Mouse (Mus musculus): ENCODE results near the gene Eif4a3. TPM values are rescaled to one million over a fixed set of nuclear protein-coding genes. Genes with fewer than 3 reads are reported as not detected.

Eif4a3 gene
- 229 and 275 TPM in 2 replicates for polyA plus RNA-seq (2012)

DNA sequence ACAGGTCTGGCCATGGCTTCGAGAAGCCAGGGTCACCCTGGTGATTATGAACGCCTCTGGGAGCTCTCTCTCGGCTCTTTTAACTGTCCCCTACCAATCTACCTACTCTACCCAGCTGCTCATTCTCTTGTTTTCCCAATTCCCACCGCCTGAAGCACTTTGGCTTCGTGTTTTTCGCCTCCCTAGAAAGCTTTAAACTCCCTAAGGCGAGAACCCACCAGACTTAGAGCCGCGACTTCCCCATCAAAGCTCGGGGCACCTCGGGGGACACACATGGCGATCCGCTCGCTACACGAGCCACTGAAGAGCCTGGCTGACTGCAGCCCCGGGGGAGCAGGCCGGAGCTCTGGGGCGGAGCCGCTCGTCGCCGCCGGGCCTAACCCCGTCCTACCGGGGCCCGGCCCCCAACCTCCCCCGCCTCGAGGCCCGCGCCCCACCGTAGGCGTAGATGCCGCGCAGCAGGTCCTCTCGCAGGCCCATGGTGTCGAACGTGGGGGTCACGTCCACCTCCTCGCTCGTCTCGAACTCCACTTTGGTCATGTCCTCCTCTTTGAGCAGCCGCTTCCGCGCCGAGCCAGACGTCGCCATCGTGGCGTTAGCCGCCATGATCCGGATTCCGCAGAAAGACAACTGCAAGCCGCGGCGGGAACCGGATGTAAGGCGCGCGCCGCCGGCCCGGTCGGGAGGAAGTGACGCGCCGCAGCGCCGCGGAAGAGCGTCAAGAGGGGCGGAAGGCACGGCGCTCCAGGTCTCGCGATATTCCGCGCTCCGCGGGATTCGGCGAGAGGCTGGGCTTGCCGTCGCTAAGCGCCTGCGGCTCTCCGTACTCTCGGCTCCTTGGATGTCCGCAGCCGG, at the start of gene Eif4a3:
Gene Eif4a3 (minus strand): TSS at position 699 of the 855 bp plus-strand sequence.

DNA sequence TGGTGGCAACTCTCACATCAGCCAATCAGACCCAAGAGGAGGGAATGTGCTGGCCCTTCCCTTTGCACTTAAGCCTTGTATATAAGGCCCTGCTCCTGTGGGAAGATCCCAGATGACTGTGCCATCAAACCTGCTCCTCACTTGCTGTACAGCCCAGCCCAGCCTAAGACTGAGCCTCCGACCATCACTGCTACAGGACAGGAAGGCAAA, 7.7 kb upstream of the Eif4a3 start, which contains the start of gene Card14:
Gene Card14 (plus strand): TSS at position 111 of the 210 bp plus-strand sequence.

DNA sequence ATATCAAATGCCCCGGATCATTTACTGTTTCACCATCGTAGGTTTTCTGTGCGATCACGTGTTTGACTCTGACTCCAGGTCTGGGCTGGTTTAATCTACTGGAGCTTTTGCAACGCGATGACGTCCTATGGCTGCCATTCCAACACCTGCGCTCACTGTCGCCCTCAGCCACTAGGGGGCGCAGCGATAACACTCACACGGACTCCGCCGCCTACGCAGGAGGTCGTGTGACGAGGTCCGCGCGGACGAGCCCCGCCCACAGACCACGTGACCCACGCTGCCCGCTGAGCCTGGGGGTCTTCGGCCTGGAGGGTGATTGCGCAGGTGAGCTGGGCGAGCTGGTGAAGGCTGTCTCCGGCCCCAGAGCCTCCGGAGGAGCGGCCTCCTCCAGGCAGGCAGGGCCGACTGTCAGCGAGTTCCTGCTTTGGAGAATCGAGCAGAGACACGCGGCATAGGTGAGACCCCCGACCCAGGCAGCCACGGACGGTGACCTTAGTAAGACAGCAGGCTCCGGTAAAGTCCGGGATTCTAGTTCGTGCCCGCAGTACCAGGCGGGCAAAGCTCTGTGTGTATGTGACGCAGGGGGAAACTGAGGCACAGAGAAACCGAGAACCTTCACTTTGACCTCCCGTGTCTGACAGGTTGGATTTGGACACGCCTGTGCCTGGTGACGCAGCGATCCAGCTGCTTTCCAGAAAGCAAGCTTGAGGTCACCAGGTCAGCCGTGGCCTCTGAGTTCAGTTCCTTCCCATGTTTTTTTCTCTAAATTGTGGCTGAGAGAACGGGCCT, 31.9 kb downstream of the Eif4a3 start, which contains the start of gene Gaa:
Gene Gaa (plus strand): TSS at position 120 of the 789 bp plus-strand sequence.

Other genes with a start within 250 kb of the Eif4a3 start
- 159 and 168 TPM in 2 replicates for gene Cbx4, start 213.9 kb downstream of the Eif4a3 start, polyA plus RNA-seq (2012)
- 4.4 and 6.0 TPM in 2 replicates for gene Tbc1d16, start 71.6 kb downstream of the Eif4a3 start, polyA plus RNA-seq (2012)
- 7.7 and 10.5 TPM in 2 replicates for gene Ccdc40, start 71.5 kb downstream of the Eif4a3 start, polyA plus RNA-seq (2012)
- gene Gaa, start 32.2 kb downstream of the Eif4a3 start, polyA plus RNA-seq (2012), result 139 and 145 TPM in 2 replicates
- not detected in 2 replicates for gene Card14, start 7.7 kb upstream of the Eif4a3 start, polyA plus RNA-seq (2012)
- gene Sgsh, start 55.4 kb upstream of the Eif4a3 start, polyA plus RNA-seq (2012), result 7.8 and 13.6 TPM in 2 replicates
- gene Slc26a11, start 55.5 kb upstream of the Eif4a3 start, polyA plus RNA-seq (2012), result 2.2 and 2.8 TPM in 2 replicates
- gene Rnf213, start 93.0 kb upstream of the Eif4a3 start, polyA plus RNA-seq (2012), result 4.4 and 5.8 TPM in 2 replicates
- gene Endov, start 191.3 kb upstream of the Eif4a3 start, polyA plus RNA-seq (2012), result 15.2 and 15.3 TPM in 2 replicates
- 0.04 and 0.14 TPM in 2 replicates for gene Nptx1, start 247.7 kb upstream of the Eif4a3 start, polyA plus RNA-seq (2012)